Mouse (Mus musculus): ENCODE measurements at regions not wholly inside any gene's neighbourhood (a gene's known extent, or its start where the extent isn't known, plus 50 kb on each side); places are given as distances from the start of the nearest gene placed in this dataset.

DNA sequence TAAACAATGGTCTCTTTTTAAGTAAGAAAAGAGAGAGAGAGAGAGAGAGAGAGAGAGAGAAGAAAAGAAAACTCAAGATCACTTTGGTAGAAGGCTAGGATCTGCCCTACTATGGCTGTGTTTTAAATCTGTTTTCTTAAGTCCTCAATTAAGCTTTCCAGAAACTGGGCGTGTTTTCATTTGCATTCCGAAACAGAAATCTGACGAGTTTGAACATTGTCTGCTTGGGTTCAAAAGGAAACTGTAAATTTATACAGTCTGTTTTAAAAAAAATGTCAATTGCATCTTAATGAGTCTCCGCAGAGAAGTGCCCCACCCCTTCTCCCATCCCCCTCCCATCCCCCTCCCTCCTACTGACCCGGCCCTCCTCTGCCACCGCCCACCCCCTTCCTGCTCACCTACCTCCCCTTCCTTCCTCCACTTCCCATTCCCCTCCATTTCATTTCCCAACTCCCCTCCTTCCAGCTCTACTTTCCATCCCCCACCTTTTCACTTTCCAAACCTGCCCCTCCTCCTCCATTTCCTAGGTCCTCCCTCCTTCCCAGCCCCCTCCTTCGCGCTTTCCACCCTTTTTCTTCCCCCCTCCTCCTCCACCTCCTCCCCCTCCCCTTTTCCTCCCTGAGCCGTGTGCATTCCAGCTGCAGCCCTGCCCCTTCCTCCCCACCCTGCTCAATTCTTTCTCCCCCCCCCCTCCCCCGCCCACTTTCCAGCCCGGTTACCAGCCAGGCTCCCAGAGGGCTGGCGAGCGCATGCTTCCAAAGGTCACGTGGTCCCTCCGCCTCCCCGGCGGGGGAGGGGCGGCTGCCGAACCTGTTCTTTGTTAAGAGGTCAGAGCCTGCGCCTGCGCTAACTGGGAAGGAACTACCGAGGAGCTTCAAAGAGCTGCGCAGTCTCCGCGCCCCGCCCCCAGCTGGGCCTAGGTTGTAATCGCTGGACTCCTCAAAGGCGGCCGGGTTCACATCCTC lies 77.7 kb upstream of the Tbl1x start:
- intact Hi-C loops (cut with DNase I): loop anchor here (5.0 kb wide), 1 partner anchor 74 kb away; no protein-coding TSS in a partner anchor

- intact Hi-C loops (cut with DNase I): loop anchor here (5.0 kb wide), 1 partner anchor 73 kb away; no protein-coding TSS in a partner anchor
These were observed 77.0 kb upstream of the Tbl1x start for GRCm38 (mm10) chrX:77433811-77434192.

- intact Hi-C loops (cut with DNase I): no loop called here
These were observed 66.8 kb upstream of the Tbl1x start for GRCm38 (mm10) chrX:77443852-77444492.

- intact Hi-C loops (cut with DNase I): no loop called here
These were observed 64.1 kb upstream of the Tbl1x start for GRCm38 (mm10) chrX:77446755-77447154.

- intact Hi-C loops (cut with DNase I): no loop called here
These were observed 58.7 kb upstream of the Tbl1x start for GRCm38 (mm10) chrX:77451977-77452675.

Measured in adrenal gland (tissue).